Mouse (Mus musculus) limb, embryonic 14.5 days (tissue): ENCODE measurements around the gene Gm21366. TPM values are rescaled to one million over a fixed set of nuclear protein-coding genes. Genes with fewer than 3 reads are reported as not detected.
"Not testable (repeated sequence)": the region's sequence is repeated elsewhere in the genome, so short reads cannot be mapped to it uniquely, and the experiment has no call there.

Experiments
- ATAC-seq: fragments of 200-750 bp; cut with Nextera tagmentation; 2 replicates; pipeline ENCODE4 v1.8.0; 2017; ENCODE audit warnings: low read depth, moderate number of reproducible peaks, moderate TSS enrichment; ENCODE audit not compliant: low FRiP score
- DNase-seq: peaks from one replicate; pipeline ENCODE4 v3.0.0-alpha.2; 2015; ENCODE audit warnings: low spot score
- H3K27ac ChIP-seq: fragments of 300-500 bp; sonication (generic); replicated peaks from 2 replicates; pipeline ENCODE4 v1.5.1; 2014; ENCODE audit warnings: low read depth, mild to moderate bottlenecking, low read length, moderate library complexity, mixed read lengths
- H3K27me3 ChIP-seq: fragments of 300-500 bp; sonication (generic); 2 replicates; pipeline ENCODE4 v1.6.1; 2014; ENCODE audit warnings: low read length, mixed read lengths; ENCODE audit not compliant: control insufficient read depth, insufficient read depth
- H3K36me3 ChIP-seq: fragments of 300-500 bp; sonication (generic); 2 replicates; pipeline ENCODE4 v1.6.1; 2014; ENCODE audit warnings: mild to moderate bottlenecking, low read length, moderate library complexity, mixed read lengths; ENCODE audit not compliant: control insufficient read depth, insufficient read depth
- H3K4me1 ChIP-seq: fragments of 300-500 bp; sonication (generic); 2 replicates; pipeline ENCODE4 v1.6.1; 2014; ENCODE audit warnings: antibody characterized with exemption, low read length, mixed read lengths; ENCODE audit not compliant: control insufficient read depth, insufficient read depth
- H3K4me2 ChIP-seq: fragments of 300-500 bp; sonication (generic); replicated peaks from 2 replicates; pipeline ENCODE4 v1.6.1; 2014; ENCODE audit warnings: low read depth, mild to moderate bottlenecking, low read length, moderate library complexity; ENCODE audit not compliant: severe bottlenecking
- H3K4me3 ChIP-seq: fragments of 300-500 bp; sonication (generic); replicated peaks from 2 replicates; pipeline ENCODE4 v1.5.1; 2014; ENCODE audit warnings: low read length
- H3K9ac ChIP-seq: fragments of 300-500 bp; sonication (generic); 2 replicates; pipeline ENCODE4 v1.6.1; 2014; ENCODE audit warnings: mild to moderate bottlenecking, low read depth, low read length, moderate library complexity; ENCODE audit not compliant: severe bottlenecking
- H3K9me3 ChIP-seq: fragments of 300-500 bp; sonication (generic); 2 replicates; pipeline ENCODE4 v1.6.1; 2016; ENCODE audit warnings: low read length; ENCODE audit not compliant: control insufficient read depth
- WGBS: fragments of 180-500 bp; shearing (Covaris S2); extraction: QIAGEN DNeasy Blood & Tissue Kit; methylation state at CpG from one replicate; pipeline ENCODE4 v1.1.7; 2014; 5-methylcytosine and 5-hydroxymethylcytosine counted together
- polyA plus RNA-seq, 2 experiments: library from polyadenylated mRNA; depleted of rRNA in 1 of 2; stranded (reverse) in 1 of 2; unstranded in 1 of 2; fragments of >200 nt; fragmentation: Nextera tagmentation in 1 of 2; extraction: Ambion mirVana in 1 of 2; gene quantifications; 2 replicates each; pipeline versions ENCODE4 v1.2.1 to v1.2.3; 2012 to 2014

Gm21366 gene
- polyA plus RNA-seq (2012; rRNA removed): not detected in 2 replicates
- polyA plus RNA-seq (2014; fragmentation: Nextera tagmentation; extraction: Ambion mirVana): not detected in 2 replicates

GRCm38 (mm10) chrY:22861156-22861555 lies at the start of gene Gm21366:
Gene Gm21366, minus strand, starts transcription at chrY:22861256.
- not testable (repeated sequence) for H3K9me3 ChIP-seq, H3K4me3 ChIP-seq, H3K4me2 ChIP-seq, H3K9ac ChIP-seq, DNase-seq, H3K36me3 ChIP-seq, H3K4me1 ChIP-seq, H3K27me3 ChIP-seq, ATAC-seq, H3K27ac ChIP-seq
- WGBS: no CpG with 5 or more reads among the region's 6 CpGs
